Mouse (Mus musculus) C2C12 (cell line): ENCODE data around the gene Zfp119a. TPM values are rescaled to one million over a fixed set of nuclear protein-coding genes. Genes with fewer than 3 reads are reported as not detected.
"Not testable (repeated sequence)": the region's sequence is repeated elsewhere in the genome, so short reads cannot be mapped to it uniquely, and the experiment has no call there.

Source experiments
- H3K27me3 ChIP-seq: one replicate; pipeline ENCODE4 v1.6.1; 2011; ENCODE audit not compliant: control insufficient read depth, insufficient read depth, insufficient read length
- H3K36me3 ChIP-seq: one replicate; pipeline ENCODE4 v1.6.1; 2011; ENCODE audit not compliant: control insufficient read depth, insufficient read depth
- H3K4me3 ChIP-seq: one replicate; pipeline ENCODE4 v1.5.1; 2011; ENCODE audit warnings: mild to moderate bottlenecking, control low read depth; ENCODE audit not compliant: poor library complexity, insufficient read depth, severe bottlenecking
- H3K79me2 ChIP-seq: one replicate; pipeline ENCODE4 v1.6.1; 2011; ENCODE audit not compliant: control insufficient read depth, insufficient read depth
- H3K79me3 ChIP-seq: one replicate; pipeline ENCODE4 v1.6.1; 2011; ENCODE audit warnings: low read depth, control low read depth
- H3ac ChIP-seq: one replicate; pipeline ENCODE3; 2011; ENCODE audit warnings: low read depth; ENCODE audit not compliant: control insufficient read depth, insufficient read length
- CEBPB ChIP-seq: IDR thresholded peaks from one replicate; pipeline ENCODE4 v1.6.1; 2011; ENCODE audit warnings: low read depth, mild to moderate bottlenecking, control low read depth, moderate library complexity
- CTCF ChIP-seq: IDR thresholded peaks from one replicate; pipeline ENCODE4 v1.5.1; 2011; ENCODE audit not compliant: control insufficient read depth, insufficient read depth, insufficient read length
- FOSL1 ChIP-seq: IDR thresholded peaks from one replicate; pipeline ENCODE4 v1.8.0; 2011; ENCODE audit warnings: mild to moderate bottlenecking, low read length; ENCODE audit not compliant: poor library complexity, insufficient read depth, severe bottlenecking
- MAX ChIP-seq: IDR thresholded peaks from one replicate; pipeline ENCODE4 v1.6.1; 2011; ENCODE audit warnings: mild to moderate bottlenecking, control low read depth
- MYOD1 ChIP-seq: IDR thresholded peaks from one replicate; pipeline ENCODE4 v1.6.1; 2011; ENCODE audit warnings: low read depth; ENCODE audit not compliant: control insufficient read depth, insufficient read length
- MYOG ChIP-seq: IDR thresholded peaks from one replicate; pipeline ENCODE4 v1.6.1; 2011; ENCODE audit not compliant: control insufficient read depth, insufficient read length; ENCODE audit errors: extremely low read depth
- USF1 ChIP-seq: IDR thresholded peaks from one replicate; pipeline ENCODE4 v1.6.1; 2011; ENCODE audit warnings: low read depth, mild to moderate bottlenecking, control low read depth, moderate library complexity
- polyA plus RNA-seq: library from polyadenylated mRNA; unstranded; fragments of >200 nt; fragmentation: generic; extraction: Trizol; gene quantifications from one replicate; pipeline ENCODE4 v1.2.1, GENCODE M21; 2012; ENCODE audit warnings: missing spikeins

The Zfp119a gene
- polyA plus RNA-seq, 1 experiment: 0.92 TPM

DNA sequence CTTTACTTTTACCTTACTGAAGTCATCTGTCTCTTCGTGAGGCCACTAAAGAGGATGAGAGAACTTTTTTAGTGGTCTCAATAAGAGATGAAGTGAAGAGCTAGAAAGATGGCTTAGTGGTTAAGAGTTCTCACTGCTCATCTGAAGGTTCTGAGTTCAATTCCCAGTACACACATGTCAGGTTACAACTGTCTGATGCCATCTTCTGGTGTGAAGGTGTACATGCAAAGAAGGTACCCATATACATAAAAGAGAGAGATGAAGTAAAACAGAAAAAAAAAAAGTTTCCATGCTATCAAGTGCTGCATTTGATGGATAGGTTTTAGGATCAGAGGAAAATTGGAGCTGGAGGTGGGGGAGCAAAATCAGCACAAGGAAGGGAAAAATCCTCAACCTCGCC, 6.2 kb upstream of the Zfp119a start:
- Histone ChIP-seq H3K36me3 (no peaks in the 10 kb centered on the region), H3K79me3 (no peaks in the 10 kb centered on the region), H3ac (no peak overlapping the region), H3K4me3 (no peak overlapping the region), H3K27me3 (no peaks in the 10 kb centered on the region), H3K79me2 (no peaks in the 10 kb centered on the region)
- TF ChIP-seq CTCF (no peak), MYOD1 (no peak), MAX (no peak), USF1 (no peak), MYOG (no peak), FOSL1 (no peak), CEBPB (no peak)

DNA sequence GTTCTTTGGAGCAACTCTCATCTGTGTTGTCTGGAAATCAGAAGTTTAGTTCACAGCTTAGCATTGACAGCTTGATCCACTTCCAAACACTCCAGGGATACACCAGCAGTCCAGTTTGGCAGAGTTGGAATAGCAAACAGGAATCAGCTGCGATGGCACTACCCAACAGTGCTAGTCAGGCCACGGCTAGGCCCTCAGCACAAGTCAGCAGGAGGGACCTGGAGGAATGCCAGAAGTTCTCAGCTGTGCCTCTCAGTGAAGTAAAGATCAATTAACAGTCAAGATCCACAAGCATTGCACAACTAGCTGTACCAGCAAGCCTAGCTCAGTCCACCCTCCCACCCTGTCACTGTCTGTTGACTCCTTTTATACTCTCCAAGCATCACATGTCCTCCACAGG, 4.9 kb upstream of the Zfp119a start:
- Histone ChIP-seq H3K79me3 (no peaks in the 10 kb centered on the region), H3K79me2 (no peaks in the 10 kb centered on the region), H3ac (no peak overlapping the region), H3K4me3 (no peak overlapping the region), H3K27me3 (no peaks in the 10 kb centered on the region), H3K36me3 (no peaks in the 10 kb centered on the region)
- TF ChIP-seq FOSL1 (no peak), MAX (no peak)

DNA sequence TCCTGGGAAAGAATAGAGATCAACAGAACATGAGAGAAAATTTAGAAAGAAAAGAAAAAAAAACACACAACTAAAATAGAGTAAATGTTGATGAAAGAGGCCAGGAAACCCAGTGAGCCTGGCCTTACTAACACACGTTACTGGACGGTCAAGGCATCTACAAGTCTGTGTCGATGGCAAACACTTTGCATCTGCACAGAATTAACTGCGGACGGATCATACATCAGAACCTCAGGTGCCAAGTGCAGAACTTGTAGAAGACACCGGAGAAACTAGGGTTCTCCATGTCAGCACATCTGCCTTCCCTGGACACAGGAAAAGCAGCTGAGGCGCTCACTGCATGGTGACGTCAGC, 471 bp downstream of the Zfp119a start:
- Histone ChIP-seq H3K4me3 (peak overlapping the region; percentile 34), H3K79me2 (peaks cover 29% of the 10 kb centered on the region)
- not testable (repeated sequence) for H3K27me3 ChIP-seq

DNA sequence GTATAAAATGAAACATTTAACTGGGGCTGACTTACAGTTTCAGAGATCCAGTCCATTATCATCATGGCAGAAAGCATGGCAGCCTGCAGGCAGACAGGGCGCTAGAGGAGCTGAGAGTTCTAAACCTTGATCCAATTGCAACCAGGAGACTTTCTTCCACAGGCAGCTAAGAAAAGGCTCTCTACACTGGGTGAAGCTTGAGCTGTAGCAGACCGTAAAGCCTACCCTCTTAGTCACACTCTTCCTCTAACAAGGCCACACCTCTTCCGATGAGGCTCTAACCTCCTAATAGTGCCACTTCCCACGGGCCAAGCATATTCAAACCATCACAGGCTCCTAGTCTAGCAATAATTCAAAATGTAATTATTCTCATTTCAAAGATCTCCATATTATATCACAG, 1.5 kb downstream of the Zfp119a start:
- peaks cover 18% of the 10 kb centered on the region for H3K79me3 ChIP-seq
- TF ChIP-seq MYOG (no peak), MAX (no peak)
- H3K4me3 ChIP-seq: no peak overlapping the region
- H3K27me3 ChIP-seq: no peaks in the 10 kb centered on the region
- no peaks in the 10 kb centered on the region for H3K36me3 ChIP-seq
- peaks cover 31% of the 10 kb centered on the region for H3K79me2 ChIP-seq
- H3ac ChIP-seq: no peak overlapping the region

More for the DNA sequence above, 471 bp downstream of the Zfp119a start:
- Histone ChIP-seq H3K79me3 (peaks cover 15% of the 10 kb centered on the region), H3ac (peak overlapping the region; percentile 71)
- not testable (repeated sequence) for H3K36me3 ChIP-seq

DNA sequence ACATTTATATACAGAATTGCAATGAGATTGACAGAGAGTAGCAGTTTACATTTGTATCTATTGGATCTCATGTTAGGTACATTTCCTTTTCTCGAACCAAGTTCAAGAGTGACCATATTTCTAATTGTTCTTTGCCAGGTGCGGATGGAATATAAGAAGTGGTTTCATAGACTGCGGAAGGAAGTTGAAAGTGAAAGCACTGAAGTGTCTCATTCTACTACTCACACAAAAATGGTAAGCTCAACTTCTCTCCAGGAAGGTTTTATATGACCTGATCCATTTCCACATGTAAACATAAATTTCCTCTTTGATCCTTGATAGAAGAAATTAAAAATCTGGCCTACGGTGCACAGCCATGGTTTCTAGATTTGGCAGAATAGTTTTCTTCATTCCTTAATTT, 35.7 kb downstream of the Zfp119a start:
- H3K4me3 ChIP-seq: no peak overlapping the region
- H3K79me2 ChIP-seq: no peaks in the 10 kb centered on the region
- H3ac ChIP-seq: no peak overlapping the region
- TF ChIP-seq FOSL1 (no peak), MYOD1 (no peak), MYOG (no peak), MAX (no peak), CTCF (no peak), USF1 (no peak), CEBPB (no peak)
- no peaks in the 10 kb centered on the region for H3K36me3 ChIP-seq
- H3K79me3 ChIP-seq: no peaks in the 10 kb centered on the region
- no peaks in the 10 kb centered on the region for H3K27me3 ChIP-seq

DNA sequence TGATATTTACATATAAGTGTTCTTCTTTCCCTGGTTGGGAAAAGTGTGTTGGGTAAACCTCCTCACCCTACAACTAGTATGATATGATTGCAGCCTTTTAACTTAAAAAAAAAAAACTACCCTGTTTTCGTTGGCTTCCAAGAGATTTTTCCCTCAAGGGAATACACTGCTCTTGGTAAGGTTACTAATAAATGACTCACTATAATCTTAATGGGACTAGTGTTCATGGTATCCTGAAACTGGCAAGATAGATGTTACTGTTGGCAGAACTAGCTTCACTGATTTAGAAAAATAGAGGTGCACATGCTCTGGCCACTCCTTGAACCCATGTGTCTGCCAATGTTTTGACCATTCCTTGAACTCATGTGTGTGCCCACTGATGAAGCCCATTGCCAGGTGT, 57.2 kb downstream of the Zfp119a start:
- H3K4me3 ChIP-seq: no peak overlapping the region
- H3ac ChIP-seq: no peak overlapping the region
- TF ChIP-seq MYOD1 (no peak), FOSL1 (no peak), CTCF (no peak)
- no peaks in the 10 kb centered on the region for H3K79me3 ChIP-seq
- H3K36me3 ChIP-seq: no peaks in the 10 kb centered on the region
- H3K79me2 ChIP-seq: no peaks in the 10 kb centered on the region
- no peaks in the 10 kb centered on the region for H3K27me3 ChIP-seq

DNA sequence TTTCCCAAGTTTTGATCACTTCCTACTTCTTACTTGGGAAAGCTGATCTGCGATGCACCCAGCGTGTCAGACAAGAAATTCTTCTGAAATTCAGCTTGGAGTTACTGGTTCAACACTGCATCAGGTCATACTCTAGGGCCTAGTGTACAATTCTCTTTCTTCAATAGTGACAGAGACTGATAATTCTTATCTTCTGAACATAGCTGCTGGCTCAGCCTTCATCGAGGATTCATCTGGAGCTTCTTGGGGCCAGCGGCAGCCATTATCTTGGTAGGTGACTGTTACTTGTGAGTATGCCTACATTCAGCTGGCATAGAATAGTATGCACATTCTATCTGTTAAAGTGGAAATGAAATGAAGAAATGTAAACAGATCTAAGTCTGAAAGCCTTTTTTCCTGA, 61.9 kb downstream of the Zfp119a start:
- TF ChIP-seq CEBPB: no peak
- TF ChIP-seq CTCF: no peak
- no peak for TF ChIP-seq MYOD1
- H3K79me2 ChIP-seq: no peaks in the 10 kb centered on the region
- no peaks in the 10 kb centered on the region for H3K36me3 ChIP-seq
- H3K79me3 ChIP-seq: no peaks in the 10 kb centered on the region
- no peak overlapping the region for H3K4me3 ChIP-seq
- no peak overlapping the region for H3ac ChIP-seq
- H3K27me3 ChIP-seq: no peaks in the 10 kb centered on the region

Other genes starting within 250 kb of the Zfp119a start
- gene Pot1b, start 166.3 kb downstream of the Zfp119a start, polyA plus RNA-seq: 1.8 TPM
- not detected for gene Adgre4, start 128.9 kb downstream of the Zfp119a start, polyA plus RNA-seq
- gene Zfp959, start 13.2 kb upstream of the Zfp119a start, polyA plus RNA-seq: 1.5 TPM
- gene Zfp119b, start 70.6 kb upstream of the Zfp119a start, polyA plus RNA-seq: 0.68 TPM
- gene Ebi3, start 73.7 kb upstream of the Zfp119a start, polyA plus RNA-seq: not detected
- 15.1 TPM for gene Yju2, start 80.2 kb upstream of the Zfp119a start, polyA plus RNA-seq
- not detected for gene Shd, start 91.5 kb upstream of the Zfp119a start, polyA plus RNA-seq
- gene Fsd1, start 107.6 kb upstream of the Zfp119a start, polyA plus RNA-seq: 1.2 TPM
- 0.48 TPM for gene Stap2, start 126.7 kb upstream of the Zfp119a start, polyA plus RNA-seq
- gene Mpnd, start 126.8 kb upstream of the Zfp119a start, polyA plus RNA-seq: 55.4 TPM
- gene Sh3gl1, start 157.7 kb upstream of the Zfp119a start, polyA plus RNA-seq: 83.9 TPM
- gene Chaf1a, start 161.5 kb upstream of the Zfp119a start, polyA plus RNA-seq: 39.9 TPM
- 40.4 TPM for gene Ubxn6, start 196.1 kb upstream of the Zfp119a start, polyA plus RNA-seq
- 64.5 TPM for gene Hdgfl2, start 200.7 kb upstream of the Zfp119a start, polyA plus RNA-seq
- 3.2 TPM for gene Plin4, start 230.9 kb upstream of the Zfp119a start, polyA plus RNA-seq
- gene Plin5, start 238.7 kb upstream of the Zfp119a start, polyA plus RNA-seq: 0.08 TPM
- 0.02 TPM for gene Lrg1, start 243.1 kb upstream of the Zfp119a start, polyA plus RNA-seq